Mouse (Mus musculus) 3T3-L1 (cell line): ENCODE data around the gene Kif3b.
A peak's percentile ranks its signal among the peaks of the same experiment; 100 is the strongest.
"Not testable (repeated sequence)": the region's sequence is repeated elsewhere in the genome, so short reads cannot be mapped to it uniquely, and the experiment has no call there.

Experiments used
- DNase-seq: peaks from one replicate; pipeline ENCODE4 v3.0.0-alpha.2; 2015; ENCODE audit warnings: low read depth, low spot score

Gene Kif3b

DNA sequence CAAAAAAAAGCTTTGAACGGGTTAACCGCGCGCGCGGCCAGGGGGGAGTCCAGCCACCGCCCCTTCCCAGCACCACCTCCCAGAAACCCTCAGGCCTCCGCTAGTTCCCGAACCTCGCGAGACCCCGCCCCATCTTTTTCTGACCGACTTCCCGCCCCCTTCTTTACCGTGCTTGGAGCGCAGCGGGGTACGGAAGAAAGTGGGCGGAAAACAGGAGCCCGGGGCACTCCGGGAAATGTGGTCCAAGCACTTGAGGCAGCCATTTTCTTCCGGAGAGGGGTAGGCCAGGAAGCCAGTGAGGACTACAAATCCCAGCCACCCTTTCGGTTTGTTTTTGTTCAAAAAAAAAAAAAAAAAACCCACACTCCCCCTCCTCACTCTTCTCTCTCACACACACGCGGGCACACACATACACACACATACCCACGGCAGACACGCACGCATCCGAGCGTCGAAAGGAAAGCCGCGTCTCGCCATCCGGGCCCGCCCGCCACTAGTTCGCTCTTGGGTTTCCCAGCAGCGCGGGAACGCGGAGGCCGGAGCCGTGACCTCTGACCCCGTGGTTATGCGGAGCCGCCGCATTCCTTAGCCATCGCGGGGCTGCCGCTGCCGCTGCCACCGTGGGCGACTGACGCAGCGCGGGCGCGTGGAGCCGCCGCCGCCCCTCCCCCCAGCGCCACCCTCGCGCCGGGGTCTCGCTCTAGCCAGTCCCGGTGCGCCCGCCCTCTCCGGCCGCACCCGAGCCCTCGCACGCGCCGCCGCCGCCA, 54.4 kb downstream of the Kif3b start, which contains the start of gene Asxl1:
Gene Asxl1, plus strand, starts transcription at position 376 of the 767 bp plus-strand sequence.
- peak; percentile 99 for DNase-seq

DNA sequence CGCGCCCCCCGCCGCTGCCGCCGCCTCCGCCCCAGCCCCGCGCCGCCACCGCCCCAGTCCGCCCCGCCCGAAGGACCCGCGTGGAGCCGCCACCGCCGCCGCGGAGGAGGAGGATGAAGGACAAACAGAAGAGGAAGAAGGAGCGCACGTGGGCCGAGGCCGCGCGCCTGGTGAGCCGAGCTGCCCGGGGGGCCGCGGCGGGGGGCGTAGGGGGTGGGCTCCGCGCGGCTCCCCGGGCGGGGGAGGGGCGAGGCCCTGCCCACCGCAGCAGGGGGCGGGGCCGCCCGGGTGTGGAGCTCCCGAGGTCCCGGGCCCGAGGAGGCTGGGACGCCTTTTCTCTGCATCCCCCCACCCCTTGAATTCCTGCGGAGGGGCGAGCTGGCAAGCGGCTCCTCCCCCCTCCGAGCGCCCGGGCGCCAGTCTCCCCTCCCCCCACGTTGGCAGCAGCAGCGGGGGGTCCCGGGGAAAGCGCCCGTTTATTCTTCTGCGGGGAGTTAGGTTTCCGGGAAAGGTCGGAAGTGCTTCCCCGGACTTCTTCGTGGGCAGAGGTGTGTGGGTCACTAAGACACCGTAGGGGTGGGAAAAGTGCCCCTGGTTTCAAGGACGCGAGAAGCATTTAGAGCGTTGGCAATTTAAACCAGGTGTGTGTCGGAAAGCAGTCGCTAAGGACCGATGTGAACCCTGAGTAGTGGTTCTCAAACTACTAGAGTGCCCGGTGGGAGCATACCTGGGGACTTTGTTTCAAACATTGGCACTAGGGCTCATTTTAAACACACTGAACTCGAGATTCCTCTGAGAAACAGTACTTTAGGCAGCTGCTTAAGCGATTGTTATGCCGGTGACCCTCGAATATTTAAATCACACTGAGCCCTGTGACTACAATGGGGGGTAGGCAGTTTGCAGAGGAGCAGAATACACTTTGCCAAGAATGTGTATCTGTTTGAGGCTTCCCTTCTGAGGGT, 55.3 kb downstream of the Kif3b start:
- peak; percentile 57 for DNase-seq

DNA sequence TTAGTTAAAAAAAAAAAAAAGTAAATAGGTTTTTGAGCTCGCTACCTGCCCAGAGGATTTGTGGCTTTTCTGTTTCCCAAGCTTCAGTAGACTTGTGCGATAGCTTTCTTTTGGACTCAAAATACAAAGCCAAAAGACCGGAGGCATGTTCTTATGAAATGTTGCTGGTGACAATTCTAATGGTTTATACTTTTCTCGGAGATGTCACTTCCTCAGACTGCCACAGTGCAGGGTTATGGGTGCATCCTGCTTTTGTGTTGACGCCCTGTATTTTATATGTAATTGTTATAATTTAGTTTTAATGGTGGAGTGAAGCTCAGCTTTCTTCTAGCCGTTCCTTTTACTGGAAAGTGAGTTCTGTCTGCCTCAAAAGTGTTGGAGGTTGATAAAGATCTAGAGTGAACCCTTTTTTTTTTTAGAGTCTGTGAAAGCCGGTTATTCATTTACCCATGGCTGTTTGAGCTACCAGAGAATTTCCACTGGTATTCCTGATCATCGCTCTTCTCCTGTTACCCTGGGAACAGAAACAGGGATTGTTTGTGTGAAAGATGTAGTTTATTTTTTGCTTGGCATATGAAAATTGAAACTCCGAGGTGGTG, 56.1 kb downstream of the Kif3b start:
- DNase-seq = peak; percentile 39

DNA sequence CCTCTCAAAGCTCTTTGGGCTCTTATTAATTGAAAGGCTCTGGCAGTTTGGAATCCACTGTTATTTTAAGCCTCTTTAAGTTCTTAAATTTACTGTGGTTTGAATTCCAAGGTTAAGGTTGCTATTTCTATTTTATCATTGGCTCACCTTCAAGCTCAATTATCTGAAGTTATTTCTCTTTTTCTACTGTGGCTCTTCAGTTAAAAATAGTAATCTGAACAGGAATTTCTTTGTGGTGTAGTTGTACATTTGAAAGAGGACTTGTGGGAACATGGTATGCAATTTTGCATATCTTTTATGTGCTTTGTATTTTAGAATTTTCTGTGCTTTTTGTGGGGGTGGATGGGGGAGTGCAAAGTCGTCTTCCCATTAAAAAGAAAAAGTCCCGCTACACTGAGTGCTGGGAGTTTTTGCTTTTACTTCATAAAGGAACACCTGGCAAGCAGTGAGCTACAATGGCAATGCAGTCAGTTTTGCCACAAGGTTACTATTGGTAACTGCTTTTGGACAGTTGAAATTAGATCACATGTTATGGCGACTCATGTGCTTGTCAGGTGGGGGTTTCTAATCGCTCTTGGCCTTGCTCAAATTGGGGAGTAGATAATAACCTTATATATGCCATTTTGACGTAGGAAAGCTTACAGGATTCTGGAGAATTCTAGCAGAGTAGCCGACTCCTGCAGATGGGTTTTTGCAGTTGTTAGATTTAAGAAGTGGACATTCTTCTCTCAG, 57.1 kb downstream of the Kif3b start:
- DNase-seq = peak; percentile 50

DNA sequence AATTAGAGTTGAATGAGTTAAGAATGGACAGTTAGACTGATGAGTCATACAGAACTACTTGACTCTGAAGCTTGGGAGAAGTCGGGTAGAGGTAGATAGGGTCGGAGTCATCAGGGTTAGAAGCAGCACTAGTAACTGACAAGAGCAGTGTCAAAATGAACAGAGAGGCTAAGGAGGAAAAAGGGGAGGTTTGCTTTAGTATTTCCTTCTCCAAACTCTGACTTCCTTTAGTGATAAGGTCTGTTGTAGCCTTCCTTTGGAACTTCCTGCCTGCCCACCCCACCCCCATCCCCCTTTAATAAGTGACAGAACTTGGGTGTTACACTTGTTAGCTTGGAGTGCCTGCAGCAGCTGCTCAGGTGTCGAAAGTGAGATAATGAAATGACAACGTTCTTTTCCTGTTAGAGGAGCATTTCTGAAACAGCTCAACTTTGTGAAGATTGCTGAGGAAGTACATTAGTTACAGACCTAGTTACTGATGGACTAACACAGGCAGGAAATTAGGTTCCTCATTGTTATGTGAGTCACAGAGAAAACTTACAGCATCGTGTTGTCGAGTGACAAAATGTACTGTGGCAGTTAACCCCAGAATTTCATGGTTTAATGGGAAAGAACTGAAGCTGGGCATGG, 59.5 kb downstream of the Kif3b start:
- no peak for DNase-seq

DNA sequence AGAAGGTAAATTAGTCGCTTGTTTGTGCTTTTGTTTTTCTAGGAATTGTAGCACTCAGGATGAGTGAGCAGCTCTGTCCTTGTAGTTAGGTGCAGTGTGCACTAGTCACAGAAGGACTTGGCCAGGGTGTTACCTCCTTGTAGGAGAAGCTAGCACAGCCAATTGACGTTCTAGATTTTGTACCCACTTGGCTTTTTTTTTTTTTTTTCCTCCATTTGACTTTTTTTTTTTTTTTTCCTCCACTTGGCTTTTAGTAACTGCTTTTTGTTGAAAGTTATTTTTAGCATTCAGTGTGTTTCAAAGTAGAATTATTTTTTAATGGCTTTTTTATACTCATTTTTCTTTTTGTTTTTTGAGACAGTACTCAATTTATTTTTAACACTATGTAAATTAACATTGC, 63.4 kb downstream of the Kif3b start:
- DNase-seq = no peak

DNA sequence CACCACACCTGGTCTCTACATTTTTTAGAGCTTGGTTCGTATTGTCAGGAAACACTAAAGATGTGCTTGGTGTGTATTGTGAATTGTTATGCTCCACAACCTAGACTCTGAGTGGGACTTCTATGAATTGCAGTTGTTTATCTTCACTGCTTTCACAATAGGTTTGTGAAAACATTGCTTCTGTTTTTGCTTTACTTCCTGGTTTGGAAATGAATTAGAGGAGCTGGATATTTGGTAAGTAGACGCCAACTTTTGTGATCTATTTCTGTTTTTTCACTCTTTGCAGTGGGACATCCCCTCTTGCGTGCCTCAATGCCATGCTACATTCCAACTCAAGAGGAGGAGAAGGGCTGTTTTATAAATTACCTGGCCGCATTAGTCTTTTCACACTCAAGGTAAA, 65.6 kb downstream of the Kif3b start:
- no peak for DNase-seq

DNA sequence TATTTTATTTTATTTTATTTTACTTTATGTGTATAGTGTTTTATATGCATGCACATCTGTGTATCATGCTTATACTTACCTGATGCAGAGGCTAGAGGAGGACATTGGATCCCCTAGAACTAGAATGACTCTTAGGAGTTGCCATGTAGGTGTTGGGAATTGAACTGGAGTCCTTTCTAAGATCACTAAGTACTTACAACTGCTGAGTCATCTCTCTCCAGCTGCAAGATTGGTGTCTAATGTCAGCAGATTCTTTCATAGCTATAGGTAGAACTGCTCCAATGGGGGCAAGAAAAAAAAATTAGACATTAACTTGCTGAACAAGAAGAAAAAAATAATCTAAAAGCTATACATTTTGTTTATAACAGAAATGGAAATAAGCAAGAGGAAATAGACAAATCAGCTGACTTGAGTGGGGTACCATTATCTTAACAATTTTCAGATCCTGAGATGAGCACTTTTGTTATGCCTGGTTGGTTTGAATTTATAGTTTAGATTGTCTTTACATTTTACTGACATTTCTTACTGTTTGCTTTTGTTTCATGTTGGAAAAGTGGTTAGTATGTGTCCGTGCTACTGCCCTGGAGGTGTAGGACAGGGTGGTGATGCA, 70.0 kb downstream of the Kif3b start:
- DNase-seq = no peak

DNA sequence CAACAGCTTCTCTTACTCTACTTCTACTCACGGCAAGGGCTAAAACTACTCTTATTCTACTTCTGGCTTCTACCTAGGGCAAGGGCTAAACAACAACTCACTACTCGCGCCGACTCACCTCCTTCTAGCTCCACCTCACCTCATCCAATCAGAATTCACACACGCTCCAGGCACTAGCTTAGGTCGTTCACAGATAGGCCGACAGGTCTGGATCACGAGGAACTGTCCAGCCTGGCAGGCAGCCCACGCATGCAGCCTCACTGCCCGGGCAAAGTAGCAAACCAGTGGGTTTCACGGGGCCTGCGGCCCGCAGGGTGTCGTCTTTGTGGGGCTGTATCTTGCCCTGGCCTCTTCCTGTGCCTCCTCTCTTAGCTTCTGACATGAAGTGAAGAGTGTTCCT, 73.3 kb downstream of the Kif3b start:
- DNase-seq = not testable (repeated sequence)

DNA sequence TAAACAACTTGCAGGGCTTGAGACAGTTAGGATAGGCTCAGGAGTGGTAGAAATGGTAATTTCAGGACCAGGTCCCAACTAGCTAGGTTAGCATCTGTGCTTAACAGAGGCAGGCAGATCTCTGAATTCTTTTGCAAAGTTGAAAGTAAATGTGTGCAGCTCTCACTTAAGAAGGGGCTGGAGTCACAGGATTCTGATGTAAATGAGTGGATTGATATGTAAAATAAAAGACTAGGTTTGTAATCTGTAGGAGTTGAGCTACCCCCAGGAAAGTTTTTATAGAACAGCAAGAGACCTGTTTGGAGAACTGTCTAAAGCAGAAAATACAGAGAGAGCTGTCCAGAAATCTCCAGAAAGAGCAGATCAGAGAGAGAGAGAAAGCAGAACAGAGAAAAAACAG, 79.7 kb downstream of the Kif3b start:
- no peak for DNase-seq

DNA sequence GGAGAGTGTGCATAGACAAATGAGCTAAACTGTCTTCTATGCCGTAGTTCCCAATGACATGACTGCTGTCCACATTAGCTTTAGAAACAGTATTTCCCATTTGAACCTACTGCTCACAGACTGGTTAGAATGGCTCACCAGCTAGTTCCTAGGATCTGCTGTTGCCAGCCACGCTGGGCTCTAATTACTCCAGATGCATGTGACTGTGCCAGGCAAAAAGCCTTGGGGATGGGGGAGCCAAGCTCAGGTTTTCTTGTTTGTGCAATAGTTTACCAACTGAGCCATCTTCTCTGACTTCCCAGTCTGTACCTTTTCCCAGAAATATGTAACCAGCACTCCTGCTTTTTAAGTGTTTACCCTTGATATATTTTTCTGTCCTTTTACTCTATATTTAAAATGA, 84.2 kb downstream of the Kif3b start:
- DNase-seq = no peak

DNA sequence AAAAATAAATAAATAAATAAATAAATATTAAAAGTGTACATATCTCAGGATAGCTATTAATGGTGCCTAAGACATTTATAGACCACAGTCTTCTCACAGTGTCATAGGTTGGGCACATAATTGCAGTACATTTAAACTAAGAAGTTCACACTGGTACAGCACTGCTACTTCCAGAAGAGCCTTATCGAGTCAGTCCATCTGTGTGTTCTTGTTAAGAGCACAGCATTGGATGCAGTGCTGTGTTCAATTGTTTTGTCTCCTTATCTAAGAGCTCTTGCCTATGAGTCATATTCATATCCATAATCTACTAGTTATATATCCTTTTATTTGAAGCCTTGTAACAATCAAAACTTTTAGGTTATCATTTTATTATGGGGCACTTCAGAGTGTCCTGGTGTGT, 89.3 kb downstream of the Kif3b start:
- DNase-seq = no peak
